Mouse (Mus musculus) right cerebral cortex, adult 2 months (tissue): Measurements from ENCODE around the gene Olfr1471.
"Not testable (repeated sequence)": the region's sequence is repeated elsewhere in the genome, so short reads cannot be mapped to it uniquely, and the experiment has no call there.

Source experiments
- DNase-seq, 2 experiments: peaks; one replicate each; pipeline ENCODE4 v3.0.0; 2021 to 2022; ENCODE audit warnings: low spot score in 2 of 2

Olfr1471 gene

GRCm38 (mm10) chr19:13443109-13443508 is at the start of gene Olfr1471:
Gene Olfr1471 (plus strand): TSS chr19:13443409.
- not testable (repeated sequence) for DNase-seq

GRCm38 (mm10) chr19:13407549-13407948 is 35.7 kb upstream of the Olfr1471 start, which contains the start of gene Olfr1469:
Gene Olfr1469 (plus strand): TSS chr19:13407849.
- no peak for DNase-seq

- no peak for DNase-seq
These were observed 12.8 kb downstream of the Olfr1471 start, which contains the start of gene Olfr1472 for GRCm38 (mm10) chr19:13455986-13456385. Gene Olfr1472 (minus strand): TSS chr19:13456086.

GRCm38 (mm10) chr19:13469265-13469664 is 26.1 kb downstream of the Olfr1471 start, which contains the start of gene Olfr1474:
Gene Olfr1474 (plus strand): TSS chr19:13469565.
- DNase-seq: not testable (repeated sequence)

DNA sequence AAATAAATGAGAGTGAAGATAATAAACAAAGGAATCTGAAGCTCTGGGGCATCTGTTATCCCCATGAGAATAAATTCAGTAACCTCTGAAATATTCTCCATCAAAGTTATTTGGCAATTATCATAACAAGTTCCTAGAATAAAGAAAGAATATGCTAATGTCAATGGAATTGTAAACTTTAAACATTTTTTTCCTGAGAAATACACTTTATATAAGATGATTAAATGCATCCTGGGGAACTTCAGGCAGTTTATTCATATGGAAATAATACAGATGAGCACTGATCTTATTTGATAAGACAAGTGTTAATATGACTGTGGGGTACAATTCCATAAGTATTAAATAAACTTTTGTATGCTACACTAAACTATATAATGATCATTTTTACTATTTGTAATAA is 36.9 kb downstream of the Olfr1471 start, which contains the start of gene Olfr1475:
Gene Olfr1475, minus strand, starts transcription at position 101 of the 400 bp plus-strand sequence.
- no peak for DNase-seq

DNA sequence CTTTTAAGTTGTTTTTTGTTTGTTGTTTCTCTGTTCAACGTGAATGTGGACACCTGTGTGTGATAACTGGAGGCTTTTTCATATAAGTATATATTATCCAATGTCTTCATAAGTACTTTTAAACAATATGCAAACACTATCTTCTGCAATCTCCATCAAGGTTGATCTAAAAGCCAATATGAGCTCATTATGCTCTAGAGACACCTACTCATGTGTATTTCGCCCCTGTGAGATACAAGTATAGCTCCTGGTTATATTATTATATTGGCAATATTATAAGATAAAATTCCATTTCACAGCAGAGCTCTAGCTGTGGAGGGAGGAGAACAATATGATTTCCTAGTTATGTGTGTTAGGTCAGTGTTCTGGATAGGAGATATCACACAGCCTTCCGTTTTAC is 57.0 kb downstream of the Olfr1471 start, which contains the start of gene Olfr1477:
Gene Olfr1477, plus strand, starts transcription at position 301 of the 400 bp plus-strand sequence.
- no peak for DNase-seq
